Comparison of ENCODE assay signal across 22 mouse cellular contexts in the genomic region with DNA sequence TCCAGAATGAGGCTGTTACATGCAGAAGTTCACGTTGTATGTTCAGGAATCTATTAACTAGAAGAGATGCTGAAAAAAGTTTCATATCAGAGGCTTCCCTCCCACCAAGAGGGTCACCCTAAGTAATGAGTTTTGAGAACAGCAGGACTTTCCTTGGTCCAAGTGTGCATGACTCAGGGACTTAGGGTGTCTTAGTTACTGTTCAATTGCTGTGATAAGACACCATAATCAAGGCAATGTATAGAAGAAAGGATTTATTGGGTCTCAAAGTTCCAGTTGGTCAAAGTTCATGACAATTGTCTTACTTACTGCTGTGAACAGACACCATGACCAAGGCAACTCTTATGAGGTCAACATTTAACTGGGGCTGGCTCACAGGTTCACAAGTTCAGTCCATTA. TPM values are rescaled to one million over a fixed set of nuclear protein-coding genes. Genes with fewer than 3 reads are reported as not detected.
DNase-seq lines count a peak whose midpoint lies in the region; ATAC-seq and TF ChIP-seq lines count a peak whose summit lies in the region.
"Had no signal": no experiment of that assay in that cellular context is flagged by ENCODE, and none has a peak within 500 bp of the region (broad histone marks: within the 10 kb centered on the region; RNA-seq: fewer than 3 reads in every experiment).

No protein-coding gene starts in this region.

- H3K27me3 ChIP-seq in MEL (ENCODE audit: control insufficient read depth in 1 of 2, insufficient read depth in 2 of 2, low read length in 2 of 2), result no peaks in the 10 kb centered on the region
- peaks cover 9% of the 10 kb centered on the region; the same call in 1 of the 2 replicates for H3K27me3 ChIP-seq in liver, embryonic 12.5 days (replicated peaks)
- H3K27me3 ChIP-seq in liver, embryonic 16.5 days (ENCODE audit: control insufficient read depth, insufficient read depth, low read depth, low read length), result no peaks in the 10 kb centered on the region
- H3K27me3 ChIP-seq in forebrain, embryonic 11.5 days (ENCODE audit: control insufficient read depth, insufficient read depth, low read length), result no peaks in the 10 kb centered on the region
- H3K27me3 ChIP-seq: embryonic facial prominence, embryonic 13.5 days; forebrain, embryonic 15.5 days; heart, embryonic 12.5 days; hindbrain, embryonic 12.5 days; Patski had no signal

- peak overlapping the region; percentile 41 for H3K27ac ChIP-seq in MEL (ENCODE audit: control insufficient read depth, low read depth, low read length)
- peak overlapping the region; percentile 92 for H3K27ac ChIP-seq in liver, embryonic 12.5 days
- peak overlapping the region; percentile 51; the same call in 1 of the 2 replicates for H3K27ac ChIP-seq in liver, embryonic 16.5 days (ENCODE audit: low read length)
- no peak overlapping the region for H3K27ac ChIP-seq in forebrain, embryonic 11.5 days (ENCODE audit: low read depth, low read length)
- H3K27ac ChIP-seq: embryonic facial prominence, embryonic 13.5 days; forebrain, embryonic 10.5 days; forebrain, embryonic 15.5 days; heart, adult 2 months; hindbrain, embryonic 12.5 days had no signal

- TF ChIP-seq RAD21 in MEL (IDR thresholded peaks at IDR 0.05; ENCODE audit: low read depth, low read length), result no peak

- peak; percentile 22; the same call in 1 of the 2 replicates for ATAC-seq in erythroid progenitor cell, adult 5-6 weeks (replicated peaks; ENCODE audit: low FRiP score, poor library complexity, severe bottlenecking)
- ATAC-seq in liver, embryonic 12.5 days, result no peak
- no peak for ATAC-seq in liver, embryonic 16.5 days (ENCODE audit: low read depth)
- ATAC-seq in forebrain, embryonic 11.5 days (replicated peaks; ENCODE audit: low FRiP score), result no peak
- ATAC-seq: activated CD4-positive, CD25-positive, alpha-beta regulatory T cell, adult 4 months; forebrain, embryonic 15.5 days; hindbrain, embryonic 16.5 days had no signal

- peak overlapping the region; percentile 53 for H3K4me2 ChIP-seq in liver, embryonic 12.5 days
- peak overlapping the region; percentile 41 for H3K4me2 ChIP-seq in liver, embryonic 16.5 days (ENCODE audit: low read depth, low read length)
- H3K4me2 ChIP-seq in forebrain, embryonic 11.5 days (ENCODE audit: low read depth, low read length, severe bottlenecking), result no peak overlapping the region
- H3K4me2 ChIP-seq: embryonic facial prominence, embryonic 13.5 days; forebrain, embryonic 15.5 days; heart, embryonic 12.5 days; hindbrain, embryonic 12.5 days had no signal

- H3K79me2 ChIP-seq in MEL (ENCODE audit: control insufficient read depth, insufficient read depth, low read length, poor library complexity), result no peaks in the 10 kb centered on the region

- H3K9ac ChIP-seq in MEL (ENCODE audit: control insufficient read depth, low read depth, low read length, poor library complexity, severe bottlenecking), result no peak overlapping the region
- H3K9ac ChIP-seq in liver, embryonic 12.5 days, result peak overlapping the region; percentile 45
- no peak overlapping the region for H3K9ac ChIP-seq in liver, embryonic 16.5 days (ENCODE audit: low read depth, low read length)
- no peak overlapping the region for H3K9ac ChIP-seq in forebrain, embryonic 11.5 days (ENCODE audit: low read length)
- H3K9ac ChIP-seq: embryonic facial prominence, embryonic 13.5 days; forebrain, embryonic 15.5 days; heart, embryonic 12.5 days; hindbrain, embryonic 12.5 days had no signal

- no peak for TF ChIP-seq EP300 in MEL (IDR thresholded peaks at IDR 0.05; ENCODE audit: low read depth in 1 of 2, low read length in 2 of 2)

- H3K9me3 ChIP-seq in MEL (replicated peaks; ENCODE audit: insufficient read depth, low read length), result no peaks in the 10 kb centered on the region
- H3K9me3 ChIP-seq in liver, embryonic 12.5 days (replicated peaks), result no peaks in the 10 kb centered on the region
- H3K9me3 ChIP-seq in liver, embryonic 16.5 days (replicated peaks; ENCODE audit: control insufficient read depth, low read length), result no peaks in the 10 kb centered on the region
- H3K9me3 ChIP-seq in forebrain, embryonic 11.5 days (ENCODE audit: control insufficient read depth, low read length), result no peaks in the 10 kb centered on the region
- H3K9me3 ChIP-seq: embryonic facial prominence, embryonic 13.5 days; forebrain, embryonic 10.5 days; forebrain, embryonic 15.5 days; heart, embryonic 12.5 days; hindbrain, embryonic 12.5 days had no signal

- DNase-seq in MEL (ENCODE audit: low read depth, low spot score), result no peak
- DNase-seq in retina, postnatal 1 day, result no peak
- no peak for DNase-seq in urinary bladder, postnatal 10 days (ENCODE audit: low spot score)
- no peak for DNase-seq in forebrain, embryonic 11.5 days (ENCODE audit: low spot score)
- no peak for DNase-seq in lung, postnatal 10 days
- DNase-seq: adrenal gland, postnatal 14 days; cerebellum, adult 18-20 months; cerebellum, adult 9-11 months; cerebellum, postnatal 36 days; gastrocnemius, postnatal 10 days; heart, adult 2 months had no signal

- H3K36me3 ChIP-seq in MEL (ENCODE audit: control insufficient read depth in 1 of 2, insufficient read depth in 2 of 2, low read length in 2 of 2), result peaks cover 0 to 35% of the 10 kb centered on the region in 2 experiments; a peak in 2 of 4 replicates
- H3K36me3 ChIP-seq in liver, embryonic 12.5 days, result no peaks in the 10 kb centered on the region
- H3K36me3 ChIP-seq in liver, embryonic 16.5 days (ENCODE audit: control insufficient read depth, insufficient read depth), result no peaks in the 10 kb centered on the region
- H3K36me3 ChIP-seq in forebrain, embryonic 11.5 days (ENCODE audit: control insufficient read depth, insufficient read depth, low read length), result no peaks in the 10 kb centered on the region; the same call in 1 of the 2 replicates
- H3K36me3 ChIP-seq: embryonic facial prominence, embryonic 13.5 days; forebrain, embryonic 10.5 days; forebrain, embryonic 15.5 days; heart, embryonic 12.5 days; hindbrain, embryonic 12.5 days had no signal

- peaks cover 34 to 43% of the 10 kb centered on the region in 2 experiments for H3K4me1 ChIP-seq in MEL (ENCODE audit: control insufficient read depth in 1 of 2, insufficient read depth in 2 of 2, low read length in 2 of 2)
- H3K4me1 ChIP-seq in liver, embryonic 12.5 days, result peaks cover 60% of the 10 kb centered on the region
- peaks cover 38% of the 10 kb centered on the region for H3K4me1 ChIP-seq in liver, embryonic 16.5 days (ENCODE audit: control insufficient read depth, low read depth, low read length)
- H3K4me1 ChIP-seq in forebrain, embryonic 11.5 days (replicated peaks; ENCODE audit: control insufficient read depth, insufficient read depth, low read length), result no peaks in the 10 kb centered on the region
- H3K4me1 ChIP-seq: forebrain, embryonic 15.5 days had no signal

- TF ChIP-seq CTCF in MEL (IDR thresholded peaks at IDR 0.05 in 2 of 3, conservative IDR thresholded peaks at IDR 0.05 in 1 of 3; ENCODE audit: control insufficient read depth in 1 of 3, insufficient read depth in 1 of 3, low read depth in 2 of 3, low read length in 3 of 3, poor library complexity in 1 of 3, severe bottlenecking in 1 of 3), result no peak

- no peak overlapping the region for H3K4me3 ChIP-seq in MEL (ENCODE audit: control insufficient read depth in 1 of 2, insufficient read depth in 1 of 2, low read depth in 2 of 2, low read length in 2 of 2)
- H3K4me3 ChIP-seq in liver, embryonic 12.5 days, result no peak overlapping the region
- no peak overlapping the region for H3K4me3 ChIP-seq in liver, embryonic 16.5 days (ENCODE audit: low read depth, low read length)
- H3K4me3 ChIP-seq in forebrain, embryonic 11.5 days (ENCODE audit: low read depth, low read length), result no peak overlapping the region
- H3K4me3 ChIP-seq: embryonic facial prominence, embryonic 13.5 days; forebrain, embryonic 10.5 days; forebrain, embryonic 15.5 days; heart, adult 2 months; heart, embryonic 12.5 days; hindbrain, embryonic 12.5 days had no signal

- 55% methylated on average over 1 of the region's 1 CpGs for WGBS in liver, embryonic 12.5 days (ENCODE audit: insufficient replicate concordance)
- WGBS in liver, embryonic 16.5 days (ENCODE audit: insufficient replicate concordance), result 58% methylated on average over 1 of the region's 1 CpGs
- WGBS in forebrain, embryonic 11.5 days, result 88% methylated on average over 1 of the region's 1 CpGs

- no peak for TF ChIP-seq POLR2A in MEL (IDR thresholded peaks at IDR 0.05; ENCODE audit: control insufficient read depth in 1 of 2, insufficient read depth in 1 of 2, low read depth in 1 of 2, low read length in 2 of 2, poor library complexity in 1 of 2)

TF ChIP-seq in MEL, 35 proteins besides CTCF, POLR2A, EP300 and RAD21:
- TF ChIP-seq TCF12 (IDR thresholded peaks at IDR 0.05; ENCODE audit: low read depth, low read length) (no peak), CHD2 (IDR thresholded peaks at IDR 0.05; ENCODE audit: low read length) (0 out of 2 replicates have a peak, but pooled peaks have one; percentile 1), USF2 (IDR thresholded peaks at IDR 0.05; ENCODE audit: borderline replicate concordance in 1 of 2, insufficient read depth in 1 of 2, low read depth in 1 of 2, low read length in 2 of 2) (no peak), RCOR1 (IDR thresholded peaks at IDR 0.05; ENCODE audit: low read depth, low read length) (no peak)

RNA-seq across cellular contexts. Expression of a gene that starts 10.9 kb away (rescaled TPM):
- total RNA-seq in MEL (2012; rRNA removed), result 0.69 and 1.0 TPM in 2 replicates
- polyA plus RNA-seq in MEL (2012; ENCODE audit: insufficient read depth in 1 of 2, insufficient read length in 2 of 2, low read depth in 1 of 2, low replicate concordance in 2 of 2, missing spikeins in 1 of 2), result 1 to 10 TPM in 1 of 2 experiments, not detected in 1; 3.1 TPM
- total RNA-seq in erythroid progenitor cell, adult 5-6 weeks (2015; ENCODE audit: low replicate concordance), result 19.3 and 31.0 TPM in 2 replicates
- total RNA-seq in erythroid progenitor cell, adult 5-6 weeks (2017; ENCODE audit: low replicate concordance), result 14.5 and 33.0 TPM in 2 replicates
- 14.7 and 16.5 TPM in 2 replicates for polyA plus RNA-seq in liver, embryonic 12.5 days (2016; fragmentation: Nextera tagmentation; extraction: Ambion mirVana)
- polyA plus RNA-seq in liver, embryonic 16.5 days (2015; fragmentation: Nextera tagmentation; extraction: Ambion mirVana), result 27.6 and 28.4 TPM in 2 replicates
- 0.28 TPM in 1 of 2 replicates, not detected in the other for polyA plus RNA-seq in forebrain, embryonic 11.5 days (2014; fragmentation: Nextera tagmentation; extraction: Ambion mirVana)
